Mouse (Mus musculus) spleen, postnatal 0 days (tissue): ENCODE data around the gene Ube2s. TPM values are rescaled to one million over a fixed set of nuclear protein-coding genes. Genes with fewer than 3 reads are reported as not detected.

ENCODE experiments used
- polyA plus RNA-seq: library from polyadenylated mRNA; unstranded; fragments of >200 nt; fragmentation: Nextera tagmentation; extraction: Ambion mirVana; gene quantifications from 2 replicates; pipeline ENCODE4 v1.2.1, GENCODE M21; 2015

Ube2s gene
- 251 and 289 TPM in 2 replicates for polyA plus RNA-seq

GRCm38 (mm10) chr7:4812303-4813104, at the start of gene Ube2s:
Ube2s (minus strand) TSS chr7:4812590.

GRCm38 (mm10) chr7:4844245-4844916, 32.0 kb upstream of the Ube2s start, which contains the start of gene Shisa7:
Shisa7 (minus strand) TSS chr7:4844696.

GRCm38 (mm10) chr7:4792278-4793212, 19.8 kb downstream of the Ube2s start, which contains the start of gene Rpl28:
Rpl28 (plus strand) TSS chr7:4792874.

GRCm38 (mm10) chr7:4789436-4789935, 22.9 kb downstream of the Ube2s start, which contains the start of gene Tmem238:
Tmem238 (minus strand) TSS chr7:4789656.

GRCm38 (mm10) chr7:4782759-4783158, 29.6 kb downstream of the Ube2s start, which contains the start of the genes Il11 and Tmem190:
Il11 (minus strand) TSS chr7:4782859.
Tmem190 (plus strand) TSS chr7:4782937.

GRCm38 (mm10) chr7:4771202-4771601, 41.2 kb downstream of the Ube2s start, which contains the start of gene Fam71e2:
Fam71e2 (minus strand) TSS chr7:4771302.

GRCm38 (mm10) chr7:4752821-4753570, 59.4 kb downstream of the Ube2s start, which contains the start of gene Cox6b2:
Cox6b2 (minus strand) TSS chr7:4753094.

Other genes starting within 250 kb of the Ube2s start
- gene Ptprh, start 208.5 kb downstream of the Ube2s start, polyA plus RNA-seq = not detected in 2 replicates
- 12.8 and 16.5 TPM in 2 replicates for gene Tmem86b, start 181.2 kb downstream of the Ube2s start, polyA plus RNA-seq
- 9.6 and 9.8 TPM in 2 replicates for gene Ppp6r1, start 153.6 kb downstream of the Ube2s start, polyA plus RNA-seq
- 62.4 and 63.5 TPM in 2 replicates for gene Hspbp1, start 127.5 kb downstream of the Ube2s start, polyA plus RNA-seq
- 0.45 and 0.54 TPM in 2 replicates for gene Brsk1, start 122.0 kb downstream of the Ube2s start, polyA plus RNA-seq
- 0.69 and 0.80 TPM in 2 replicates for gene Tmem150b, start 87.3 kb downstream of the Ube2s start, polyA plus RNA-seq
- gene Kmt5c, start 72.5 kb downstream of the Ube2s start, polyA plus RNA-seq = 65.7 and 81.8 TPM in 2 replicates
- 157 and 188 TPM in 2 replicates for gene Cox6b2, start 59.5 kb downstream of the Ube2s start, polyA plus RNA-seq
- gene Fam71e2, start 41.3 kb downstream of the Ube2s start, polyA plus RNA-seq = not detected in 2 replicates
- gene Il11, start 29.7 kb downstream of the Ube2s start, polyA plus RNA-seq = 0.12 and 0.15 TPM in 2 replicates
- gene Tmem190, start 29.7 kb downstream of the Ube2s start, polyA plus RNA-seq = not detected in 2 replicates
- 22.1 and 25.2 TPM in 2 replicates for gene Tmem238, start 22.9 kb downstream of the Ube2s start, polyA plus RNA-seq
- 423 and 433 TPM in 2 replicates for gene Rpl28, start 19.7 kb downstream of the Ube2s start, polyA plus RNA-seq
- 0.04 TPM in 1 of 2 replicates, not detected in the other for gene Shisa7, start 32.1 kb upstream of the Ube2s start, polyA plus RNA-seq
- 3.9 and 4.3 TPM in 2 replicates for gene Isoc2b, start 57.7 kb upstream of the Ube2s start, polyA plus RNA-seq
- gene Isoc2a, start 64.6 kb upstream of the Ube2s start, polyA plus RNA-seq = 0.66 and 0.74 TPM in 2 replicates
- gene Gm36210, start 93.9 kb upstream of the Ube2s start, polyA plus RNA-seq = not detected in 2 replicates
- gene Zfp628, start 102.6 kb upstream of the Ube2s start, polyA plus RNA-seq = 2.2 and 2.6 TPM in 2 replicates
- gene Nat14, start 109.4 kb upstream of the Ube2s start, polyA plus RNA-seq = 0.62 and 0.71 TPM in 2 replicates
- gene Ssc5d, start 113.2 kb upstream of the Ube2s start, polyA plus RNA-seq = 0.30 and 0.31 TPM in 2 replicates
- gene Sbk2, start 151.8 kb upstream of the Ube2s start, polyA plus RNA-seq = not detected in 2 replicates
- not detected in 2 replicates for gene Sbk3, start 158.6 kb upstream of the Ube2s start, polyA plus RNA-seq
- gene Zfp579, start 183.6 kb upstream of the Ube2s start, polyA plus RNA-seq = 6.4 and 9.8 TPM in 2 replicates
- 10.6 and 10.8 TPM in 2 replicates for gene Zfp524, start 201.8 kb upstream of the Ube2s start, polyA plus RNA-seq
- 14.5 and 16.2 TPM in 2 replicates for gene Fiz1, start 202.1 kb upstream of the Ube2s start, polyA plus RNA-seq
- gene Gm44973, start 202.9 kb upstream of the Ube2s start, polyA plus RNA-seq = 3.6 and 5.3 TPM in 2 replicates
- 2.8 and 4.2 TPM in 2 replicates for gene Zfp865, start 207.8 kb upstream of the Ube2s start, polyA plus RNA-seq
- 0.67 and 0.95 TPM in 2 replicates for gene Ccdc106, start 208.0 kb upstream of the Ube2s start, polyA plus RNA-seq
- gene 4632433K11Rik, start 221.5 kb upstream of the Ube2s start, polyA plus RNA-seq = not detected in 2 replicates
- 1.7 and 2.3 TPM in 2 replicates for gene Zfp784, start 225.9 kb upstream of the Ube2s start, polyA plus RNA-seq
- gene Zfp580, start 238.9 kb upstream of the Ube2s start, polyA plus RNA-seq = 6.8 and 10.0 TPM in 2 replicates
- 82.2 and 85.4 TPM in 2 replicates for gene U2af2, start 249.6 kb upstream of the Ube2s start, polyA plus RNA-seq